Mouse (Mus musculus) megakaryocyte, embryonic 14.5 days (primary cell): ENCODE results near the gene Cdca3.

Experiments used
- FLI1 ChIP-seq: IDR thresholded peaks from 2 replicates; pipeline ENCODE4 v1.6.1; 2012; ENCODE audit warnings: low read length, inconsistent platforms, mixed read lengths
- GATA1 ChIP-seq: IDR thresholded peaks from 3 replicates; pipeline ENCODE4 v1.6.1; 2012; ENCODE audit warnings: mixed read lengths, low read length, inconsistent platforms, borderline replicate concordance

- TF ChIP-seq GATA1 (no peak), FLI1 (no peak)
Observed at GRCm38 (mm10) chr6:124791911-124792310, 37.4 kb upstream of the Cdca3 start.
